Mouse (Mus musculus) heart, postnatal 4 days (tissue): ENCODE data around the gene Naa40. TPM values are rescaled to one million over a fixed set of nuclear protein-coding genes. Genes with fewer than 3 reads are reported as not detected.

ENCODE experiments used
- DNase-seq: peaks from one replicate; pipeline ENCODE4 v3.0.0; 2021
- total RNA-seq, 2 experiments: library from RNA; stranded (reverse); gene quantifications; 2 replicates each; pipeline ENCODE4 v1.2.3; 2021

The Naa40 gene
- total RNA-seq, 2 experiments from 2014 or later: 34.3 to 36.9 TPM

DNA sequence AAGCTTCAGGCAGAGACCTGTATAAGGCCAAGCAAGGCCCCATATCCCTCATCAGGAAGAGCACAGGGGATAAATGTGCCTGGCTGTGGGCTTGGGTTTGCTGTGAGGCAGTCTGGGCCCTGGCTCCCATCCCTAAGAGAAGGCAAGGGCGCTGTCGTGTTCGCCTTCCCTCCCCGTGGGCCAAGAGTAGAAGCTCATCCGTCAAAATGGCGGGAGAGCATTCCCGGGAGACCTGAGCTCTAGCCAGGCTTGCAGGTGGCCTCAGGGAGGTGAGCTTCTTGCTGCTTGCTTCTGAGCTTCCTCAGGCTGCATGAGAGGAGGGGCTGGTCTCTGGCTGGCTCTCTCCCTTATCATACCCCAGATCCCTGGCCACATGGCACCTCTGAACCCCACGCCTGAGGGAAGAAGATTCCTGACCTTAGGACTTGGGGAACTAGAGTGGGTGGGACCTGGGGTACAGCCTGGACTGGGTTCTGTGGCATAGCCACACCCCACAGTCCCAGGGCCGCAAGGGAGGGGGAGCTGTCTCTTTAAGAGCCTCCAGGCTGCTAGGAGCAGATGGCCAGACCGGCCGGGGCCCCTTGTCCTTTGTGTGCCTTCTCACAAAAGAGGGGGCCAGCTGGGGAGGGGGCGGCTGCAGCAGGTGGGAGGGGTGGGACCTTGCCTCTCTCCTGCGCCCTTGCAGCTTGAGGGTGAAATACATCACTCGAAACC, 24.7 kb upstream of the Naa40 start:
- peak; percentile 37 for DNase-seq

DNA sequence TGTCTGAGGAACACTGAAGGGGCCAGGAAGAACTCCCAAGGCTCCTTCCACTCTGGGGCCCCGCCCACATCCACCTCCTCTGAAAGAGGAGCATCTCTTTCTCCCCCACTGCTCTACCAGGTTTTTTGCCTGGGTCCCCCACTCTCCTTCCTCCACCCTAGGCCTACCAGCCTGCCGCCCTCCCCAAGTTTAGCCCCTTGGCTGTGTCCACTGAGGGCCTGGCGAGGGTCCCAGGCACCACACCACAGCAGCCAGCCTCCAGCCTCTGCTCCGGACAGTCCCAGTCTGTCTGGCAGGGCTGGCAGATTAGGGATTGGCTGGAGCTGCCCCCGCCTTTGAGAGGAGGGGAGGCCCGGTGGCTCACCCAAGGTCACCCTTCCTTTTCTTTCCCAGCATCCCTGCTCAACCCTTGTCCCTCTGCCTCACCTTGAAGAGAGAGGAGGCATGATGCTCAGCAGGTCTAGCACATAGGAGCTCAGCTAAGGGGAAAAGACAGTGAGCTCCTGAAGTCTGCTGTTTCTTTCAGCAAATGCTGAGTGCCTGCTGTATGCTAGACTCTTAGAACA, 23.9 kb upstream of the Naa40 start:
- peak; percentile 77 for DNase-seq

DNA sequence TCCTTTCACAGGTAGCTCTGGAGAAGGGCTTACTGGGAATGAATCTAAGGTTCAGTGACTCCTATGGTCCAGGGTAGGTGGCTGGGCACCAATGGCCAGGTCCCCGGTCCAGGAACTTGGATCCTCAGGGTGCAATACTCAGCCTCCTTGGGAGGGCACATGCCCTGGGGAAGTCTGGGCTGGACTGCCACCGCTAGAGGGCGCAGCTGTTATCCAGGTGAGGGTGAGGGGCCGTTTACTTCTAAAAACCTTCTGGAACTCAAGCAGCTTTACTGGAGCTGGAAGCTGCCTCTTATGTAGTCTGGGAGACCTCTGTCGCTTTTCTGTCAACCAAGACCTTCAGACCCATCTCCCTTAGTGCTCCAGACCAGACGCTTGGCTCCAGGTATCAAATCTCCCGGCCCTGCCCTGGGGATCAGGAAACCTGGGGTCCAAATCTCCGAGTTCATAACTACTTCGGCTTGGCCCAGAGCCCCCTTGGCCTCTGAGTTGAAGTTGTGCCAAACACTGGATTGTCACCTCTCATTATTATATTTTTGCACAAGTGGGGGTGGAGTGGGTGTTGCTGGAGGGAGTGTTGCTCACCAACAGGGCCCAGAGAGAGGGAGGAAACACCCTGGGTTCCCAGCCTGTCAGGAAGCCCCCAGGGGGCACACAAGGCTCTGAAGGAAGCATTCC, 23.2 kb upstream of the Naa40 start:
- peak; percentile 91 for DNase-seq

DNA sequence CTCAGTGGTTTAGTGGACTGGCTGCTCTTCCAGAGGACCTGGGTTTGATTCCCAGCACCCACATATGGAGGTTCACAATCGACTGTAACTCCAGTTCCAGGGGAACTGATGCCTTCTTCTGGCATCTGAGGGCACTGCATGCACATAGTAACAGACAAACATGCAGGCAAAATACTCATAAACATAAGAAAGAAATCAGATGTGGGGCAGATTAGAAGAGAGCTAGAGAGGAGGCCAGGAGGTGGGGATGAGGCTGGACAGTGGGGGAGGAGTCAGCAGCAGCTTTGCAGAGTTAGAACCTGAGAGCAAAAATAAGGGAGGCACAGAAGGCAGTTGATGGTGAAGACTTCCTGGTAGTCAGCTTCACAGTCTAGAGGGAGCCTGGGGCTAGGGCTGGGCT, 21.6 kb upstream of the Naa40 start:
- DNase-seq: no peak

DNA sequence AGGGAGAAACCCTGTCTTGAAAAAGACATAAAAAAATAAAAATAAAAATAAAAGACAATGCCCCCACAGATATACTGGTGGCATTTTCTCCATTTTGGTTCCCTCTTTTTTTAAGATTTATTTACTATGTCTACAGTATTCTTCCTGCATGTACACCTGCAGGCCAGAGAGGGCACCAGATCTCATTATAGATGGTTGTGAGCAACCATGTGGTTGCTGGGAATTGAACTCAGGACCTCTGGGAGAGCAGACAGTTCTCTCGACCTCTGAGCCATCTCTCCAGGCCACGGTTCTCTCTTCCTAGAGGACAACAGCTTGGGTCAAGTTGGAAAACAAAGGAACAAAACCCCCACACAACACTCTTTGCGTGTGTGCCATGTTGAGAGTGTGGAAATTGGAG, 21.0 kb upstream of the Naa40 start:
- DNase-seq: no peak

DNA sequence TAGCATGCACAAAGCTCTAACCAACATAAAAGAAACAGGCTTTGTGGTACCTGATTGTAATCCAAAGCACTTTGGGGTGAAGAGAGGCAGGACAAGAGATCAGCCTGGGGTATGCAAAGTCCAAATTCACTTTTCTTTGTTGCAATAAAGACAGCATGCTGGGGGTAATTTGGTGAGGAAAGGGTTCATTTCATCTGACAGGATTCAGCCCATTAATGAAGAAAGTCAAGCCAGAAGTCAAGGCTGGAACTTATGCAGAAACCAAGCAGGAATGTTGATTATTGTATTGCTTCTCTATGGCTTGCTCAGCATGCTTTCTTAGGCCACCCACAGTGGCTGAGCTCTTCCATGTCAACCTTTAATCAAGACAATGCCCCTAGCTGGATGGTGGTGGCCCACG, 20.5 kb upstream of the Naa40 start:
- DNase-seq: no peak

DNA sequence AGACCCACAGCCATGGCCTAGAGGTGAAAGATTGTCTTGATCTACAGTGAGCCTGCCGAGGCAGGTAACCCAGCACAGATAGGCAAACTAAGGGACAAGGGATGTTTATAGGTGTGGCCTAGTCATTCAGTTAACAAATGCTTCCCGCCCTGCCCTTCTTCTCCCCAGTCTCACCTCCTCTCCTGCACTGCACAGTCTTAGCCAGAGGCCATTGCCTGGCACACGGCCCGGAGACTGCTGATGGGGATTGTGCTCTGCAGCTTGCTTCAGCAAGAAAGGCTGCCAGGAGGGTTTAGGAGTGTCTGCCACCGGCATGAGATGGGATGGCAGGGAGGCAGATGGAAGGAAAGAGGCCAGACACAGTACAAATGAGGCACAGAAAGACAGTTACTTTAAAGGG, 16.9 kb upstream of the Naa40 start:
- no peak for DNase-seq

DNA sequence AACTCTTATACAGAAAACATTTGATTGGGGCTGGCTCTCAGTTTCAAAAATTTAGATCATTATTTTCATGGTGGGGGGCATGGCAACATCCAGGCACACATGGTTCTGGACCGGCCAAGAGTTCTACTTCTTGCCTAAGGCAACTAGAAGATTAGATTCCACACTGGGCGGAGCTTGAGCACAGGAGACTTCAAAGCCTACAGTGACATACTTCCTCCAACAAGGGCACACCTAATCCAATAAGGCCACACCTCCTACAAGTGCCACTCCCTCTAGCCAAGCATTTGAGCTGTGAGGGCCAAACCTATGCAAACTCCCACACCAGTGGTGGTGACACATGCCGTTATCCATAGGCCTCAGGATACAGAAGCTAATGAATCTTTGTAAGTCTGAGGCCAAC, 5.0 kb upstream of the Naa40 start:
- DNase-seq: no peak

DNA sequence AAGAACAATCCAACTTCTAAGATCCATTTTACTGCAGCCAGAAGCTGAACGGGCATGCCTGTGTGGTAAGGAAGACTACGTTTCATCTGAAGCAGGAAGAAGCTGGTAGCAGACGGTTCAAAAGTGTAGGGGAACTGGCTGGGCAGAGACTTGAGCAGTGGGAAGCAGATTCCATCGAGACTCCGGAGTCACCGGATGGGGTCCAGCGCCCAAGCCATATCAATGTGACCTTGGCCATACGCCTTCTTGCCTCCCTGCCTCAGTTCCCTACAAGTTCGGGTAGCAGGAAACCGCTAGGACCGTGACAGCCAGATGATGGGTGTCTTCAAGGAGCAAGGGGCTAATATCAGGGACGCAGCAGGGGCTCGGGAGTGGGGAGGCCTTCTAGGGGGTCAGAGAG, 692 bp downstream of the Naa40 start:
- DNase-seq: no peak

DNA sequence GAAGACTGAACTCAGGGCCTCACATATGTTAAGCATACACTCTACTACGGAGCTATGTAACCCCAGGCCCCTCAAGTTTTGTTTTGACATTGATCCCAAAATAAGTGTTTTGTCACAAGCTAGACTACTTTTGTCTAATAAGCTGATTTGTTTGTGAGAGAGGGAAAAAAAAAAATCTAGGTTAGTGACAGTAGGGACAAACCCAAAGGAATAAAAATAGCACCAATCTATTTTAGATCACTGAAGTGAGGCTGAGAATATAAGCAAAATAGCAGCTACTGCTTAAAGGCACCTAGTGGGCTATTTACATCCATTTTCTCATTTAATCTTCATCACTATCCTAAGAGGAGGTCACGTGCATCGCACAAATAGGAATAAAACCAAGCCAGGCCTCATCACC, 1.4 kb downstream of the Naa40 start:
- DNase-seq: no peak

DNA sequence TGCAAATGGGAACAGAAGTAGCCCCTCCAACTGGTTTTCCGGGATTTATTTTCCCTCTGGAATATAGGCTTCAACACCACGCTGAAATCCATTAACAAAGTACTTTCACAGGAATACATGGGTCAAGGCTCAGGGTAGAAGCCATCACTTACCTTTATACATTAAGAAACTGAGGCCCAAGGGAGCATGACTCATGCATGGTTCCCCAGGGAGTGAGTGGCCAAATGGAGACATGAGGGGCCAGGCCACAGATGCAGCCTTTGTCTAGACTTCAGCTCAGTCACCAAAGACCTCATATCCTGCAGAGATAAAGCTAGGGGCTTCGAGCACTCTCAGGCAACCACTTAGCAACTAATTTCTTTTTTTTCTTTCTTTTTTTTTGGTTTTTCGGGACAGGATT, 4.2 kb downstream of the Naa40 start:
- DNase-seq: no peak

DNA sequence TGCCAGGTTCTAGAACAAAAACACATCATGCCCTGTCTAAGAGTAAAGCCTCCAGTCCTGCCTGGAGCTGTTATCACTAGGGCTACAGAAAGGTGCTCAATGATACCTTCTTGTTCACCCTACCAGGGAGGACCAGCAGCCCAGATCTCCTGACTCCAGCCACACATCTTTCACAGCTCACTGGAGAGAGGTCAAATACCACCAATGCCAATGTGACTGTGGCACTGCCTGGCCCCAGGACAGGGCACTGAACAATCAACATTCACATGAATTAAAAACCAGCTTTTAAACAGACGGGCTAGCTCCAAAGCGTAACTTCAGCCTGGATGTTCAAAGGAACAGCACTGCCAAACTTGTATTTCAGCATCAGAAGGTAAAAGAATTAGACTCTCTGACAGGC, 5.0 kb downstream of the Naa40 start:
- no peak for DNase-seq

DNA sequence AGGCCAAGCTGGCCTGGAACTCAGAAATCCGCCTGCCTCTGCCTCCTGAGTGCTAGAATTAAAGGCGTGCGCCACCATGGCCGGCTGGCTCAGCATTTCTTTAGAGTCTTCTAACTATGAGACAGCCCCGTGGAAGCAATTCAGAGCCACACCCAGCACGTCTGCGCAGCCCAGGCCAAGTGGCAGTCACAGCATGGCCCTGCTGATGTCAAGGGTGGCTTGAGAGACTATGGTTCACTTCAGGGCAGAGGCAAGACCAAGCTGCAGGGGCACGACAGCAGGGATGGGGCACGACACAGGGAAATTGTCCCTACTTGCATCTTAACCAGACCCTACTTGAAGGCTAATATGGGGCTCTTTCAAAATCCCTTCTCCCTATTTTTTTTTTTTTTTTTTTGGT, 5.5 kb downstream of the Naa40 start:
- no peak for DNase-seq

DNA sequence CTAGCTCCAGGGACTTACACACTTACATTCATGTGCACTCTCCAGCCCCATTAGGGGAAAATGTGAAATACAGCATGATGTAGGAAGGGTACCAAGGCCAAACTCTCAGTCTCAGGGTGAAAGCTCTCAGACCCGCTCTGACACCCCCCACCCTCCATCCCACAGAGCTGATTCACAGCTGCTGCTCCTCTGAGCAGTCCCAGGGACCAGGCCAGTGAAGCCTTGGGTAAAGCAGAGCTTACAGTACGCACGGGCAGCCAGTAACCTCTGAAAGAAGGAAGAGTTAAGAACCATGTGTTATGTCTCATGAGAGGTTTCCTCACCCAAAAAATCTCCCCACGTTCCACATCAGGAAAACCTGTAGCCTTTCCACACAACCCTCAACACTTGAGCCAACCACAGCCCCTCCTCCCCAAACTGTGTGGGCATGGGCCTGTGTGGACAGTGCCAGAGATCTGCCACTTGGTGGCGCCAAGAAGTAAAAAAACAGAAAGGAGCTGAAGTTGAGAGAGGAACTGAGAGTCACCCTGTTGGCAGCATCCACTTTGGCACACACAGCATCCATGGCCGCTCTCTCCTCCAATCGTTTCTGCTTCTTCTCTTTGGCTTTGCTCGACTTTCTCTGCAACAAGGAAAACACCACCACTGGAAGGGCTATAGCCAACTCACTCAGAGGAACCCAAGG, 6.3 kb downstream of the Naa40 start:
- DNase-seq: peak; percentile 87

DNA sequence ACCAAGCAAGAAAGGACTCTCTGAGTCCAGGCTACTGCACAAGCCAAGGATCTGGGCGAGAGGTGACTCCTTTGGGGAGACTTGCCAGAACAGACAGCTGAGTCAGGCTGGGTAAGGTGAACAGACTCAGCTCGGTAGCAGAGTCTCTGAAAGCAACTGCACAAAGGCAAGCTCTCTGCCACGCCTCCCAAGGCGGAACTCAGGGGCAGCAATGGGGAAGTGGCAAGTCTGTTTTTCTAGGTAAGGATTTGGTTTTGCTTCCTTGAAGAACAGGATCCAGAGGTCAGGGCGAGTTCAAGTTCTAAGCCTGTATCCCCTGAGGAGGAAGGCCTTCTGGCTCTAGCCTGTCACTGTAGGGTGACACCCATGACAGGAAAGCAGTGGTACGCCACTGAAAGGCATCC, 14.5 kb downstream of the Naa40 start:
- DNase-seq: no peak

DNA sequence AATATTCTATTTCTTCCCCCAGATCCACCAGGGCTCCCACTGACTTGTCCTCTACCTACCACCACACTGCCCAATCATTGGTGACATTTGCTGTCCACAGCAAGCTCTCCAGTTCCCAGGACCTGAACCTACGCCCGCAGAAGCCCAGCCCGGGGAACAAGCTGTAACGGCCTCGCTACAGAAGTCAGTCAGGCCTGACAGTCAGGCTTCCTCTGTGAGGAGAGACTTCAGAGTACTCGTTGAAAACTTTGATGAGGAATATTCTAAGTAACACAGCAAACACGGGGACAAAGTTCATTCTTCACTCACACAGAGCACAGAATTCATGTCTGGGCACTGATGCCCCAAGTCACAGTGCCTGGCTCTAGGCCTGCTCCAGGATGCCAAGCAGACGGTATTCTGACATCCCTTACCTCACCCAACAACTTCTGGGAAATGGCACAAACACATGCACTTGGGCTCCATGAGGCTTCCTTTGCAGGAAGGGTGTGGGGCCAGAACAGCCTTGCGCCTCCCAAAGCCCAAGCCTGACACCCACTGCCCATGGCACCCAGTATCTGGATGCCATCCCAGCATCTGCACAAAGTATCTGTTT, 15.8 kb downstream of the Naa40 start:
- DNase-seq: no peak

DNA sequence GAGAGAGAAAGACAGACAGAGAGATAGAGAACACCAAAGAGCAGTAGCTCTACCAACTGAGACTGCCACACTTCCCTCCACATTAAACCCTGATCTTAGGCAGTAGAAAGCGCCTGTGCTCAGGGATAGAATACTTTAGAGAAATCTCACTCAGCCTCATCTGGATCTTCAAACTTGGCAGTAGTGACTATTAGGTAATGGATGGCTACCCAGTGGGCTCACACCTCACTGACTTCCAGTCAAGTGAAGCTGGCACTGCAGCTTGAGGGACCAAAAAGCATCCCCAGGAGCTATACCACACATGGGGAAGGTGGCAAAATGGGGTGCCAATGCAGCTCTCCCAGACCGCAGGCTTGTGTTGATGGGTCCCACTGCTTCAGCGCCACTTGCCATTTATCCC, 16.7 kb downstream of the Naa40 start:
- DNase-seq: no peak

DNA sequence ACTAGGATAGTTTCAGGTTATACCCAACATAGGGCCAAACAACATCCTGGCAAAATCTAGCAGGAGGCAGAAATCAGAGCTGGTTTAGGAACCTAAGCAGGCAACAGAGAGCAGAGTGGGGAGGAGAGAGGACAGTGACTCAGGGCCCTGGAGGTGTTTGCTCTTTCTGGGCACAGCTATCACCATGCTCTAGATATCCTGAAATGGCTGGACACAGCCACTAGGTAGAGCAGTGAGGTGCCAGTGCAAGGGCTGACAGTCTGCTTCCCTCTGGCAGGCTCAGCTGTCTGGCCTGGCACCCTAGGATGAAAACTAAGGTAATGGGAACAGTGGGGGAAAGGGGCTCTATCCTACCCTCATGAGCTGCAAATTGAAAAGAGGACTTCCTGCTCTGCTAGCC, 17.5 kb downstream of the Naa40 start:
- DNase-seq: no peak

DNA sequence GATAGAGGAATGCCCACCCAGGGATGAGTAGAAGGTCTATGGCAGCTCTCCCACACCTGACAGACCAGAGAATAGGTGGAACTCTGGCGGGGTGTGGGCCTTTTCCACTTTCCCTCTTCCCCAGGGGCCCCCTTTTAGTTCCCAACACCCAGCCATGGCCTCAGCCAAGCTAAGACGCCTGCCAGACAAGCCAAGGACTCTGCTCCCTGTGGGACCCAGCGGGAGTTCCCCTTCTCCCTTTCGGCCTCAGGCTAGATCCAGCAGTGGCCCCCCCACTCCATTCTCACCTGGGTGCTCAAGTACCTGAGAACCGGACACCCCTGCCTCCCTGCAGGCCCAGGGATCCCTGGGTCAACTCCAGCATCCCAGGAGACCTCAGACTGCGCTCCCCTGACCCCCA, 18.8 kb downstream of the Naa40 start:
- DNase-seq: no peak

DNA sequence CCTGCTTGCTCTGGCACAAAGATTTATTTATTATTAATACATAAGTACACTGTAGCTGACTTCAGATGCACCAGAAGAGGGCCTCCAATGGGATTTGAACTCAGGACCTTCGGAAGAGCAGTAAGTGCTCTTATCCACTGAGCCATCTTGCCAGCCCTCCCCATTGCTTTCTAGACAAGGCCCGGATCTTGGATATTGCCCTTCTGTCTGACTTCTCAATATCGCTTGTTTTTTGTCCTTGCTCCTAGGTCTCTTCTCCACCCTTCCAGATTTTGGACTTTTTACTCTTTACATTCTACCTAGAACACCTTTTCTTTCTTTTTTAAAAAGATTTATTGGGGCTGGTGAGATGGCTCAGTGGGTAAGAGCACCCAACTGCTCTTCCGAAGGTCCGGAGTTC, 22.2 kb downstream of the Naa40 start:
- no peak for DNase-seq

DNA sequence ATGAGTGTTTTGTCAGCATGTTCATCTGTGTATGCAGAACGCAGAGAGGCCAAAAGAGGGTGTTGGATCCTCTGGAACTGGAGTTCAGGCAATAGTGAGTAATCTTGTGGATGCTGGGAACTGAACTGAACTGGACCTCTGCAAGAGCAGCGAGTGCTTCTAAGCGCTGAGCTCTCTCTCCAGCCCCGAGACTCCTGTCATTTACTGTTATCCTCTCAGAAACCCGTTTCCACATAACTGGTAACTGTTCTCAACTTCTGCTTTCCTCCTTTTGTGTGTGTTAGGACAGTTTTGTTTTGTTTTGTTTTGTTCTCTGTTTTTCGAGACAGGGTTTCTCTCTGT, 23.1 kb downstream of the Naa40 start:
- DNase-seq: no peak

DNA sequence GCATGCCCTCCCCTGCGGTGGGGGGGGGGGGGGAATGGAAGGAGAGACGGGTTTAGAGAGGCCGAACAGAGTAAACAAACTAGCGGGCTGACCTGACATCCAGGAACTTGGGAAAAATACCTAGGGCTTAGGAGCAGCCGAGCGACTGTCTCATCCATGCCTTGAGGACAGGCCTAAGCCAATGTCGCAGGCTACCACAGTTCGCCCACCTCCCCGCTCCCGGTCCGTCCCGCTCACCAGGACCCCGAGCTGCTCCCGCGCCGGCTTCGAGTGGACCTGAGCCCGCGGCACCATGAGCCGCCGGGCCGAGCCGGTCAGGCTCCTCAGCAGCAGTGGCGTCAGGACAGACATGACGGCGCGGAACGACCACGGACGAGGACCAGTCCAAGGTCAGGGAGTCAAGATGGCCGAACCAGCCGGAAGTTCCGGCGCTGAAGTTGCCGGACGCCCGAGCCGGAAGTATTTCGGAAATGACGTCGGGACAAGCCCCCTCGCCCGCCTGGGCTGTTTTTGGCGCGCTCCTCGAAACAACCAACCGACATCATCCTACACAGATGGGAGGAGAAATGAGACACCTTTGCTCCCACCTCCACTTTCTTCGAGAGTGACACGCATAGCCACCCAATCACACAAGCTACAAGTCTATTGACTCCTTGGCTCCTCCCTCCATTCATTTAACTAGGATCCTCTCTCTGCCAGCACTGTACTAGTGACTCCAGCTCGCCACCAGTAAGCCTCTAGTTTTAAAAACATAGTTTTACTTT, 23.6 kb downstream of the Naa40 start, which contains the start of gene Cox8a:
Cox8a (minus strand) TSS at position 455 of the 764 bp plus-strand sequence.
- peak; percentile 96 for DNase-seq
